Mouse (Mus musculus) liver, embryonic 14 days (tissue): Measurements from ENCODE around the gene Ascl1. TPM values are rescaled to one million over a fixed set of nuclear protein-coding genes. Genes with fewer than 3 reads are reported as not detected.

Experiments used
- polyA plus RNA-seq: library from polyadenylated mRNA; depleted of rRNA; stranded (reverse); fragments of >200 nt; gene quantifications from 2 replicates; pipeline ENCODE4 v1.2.3, GENCODE M21; 2012; rRNA removed

Ascl1 gene
- polyA plus RNA-seq = 0.02 and 0.03 TPM in 2 replicates

GRCm38 (mm10) chr10:87493576-87493975 lies at the start of gene Ascl1:
Gene Ascl1 (minus strand): TSS chr10:87493660.

GRCm38 (mm10) chr10:87521646-87522045 lies 28.2 kb upstream of the Ascl1 start, which contains the start of gene Pah:
Gene Pah (plus strand): TSS chr10:87521795.

Other genes with a start within 250 kb of the Ascl1 start
- gene Pah, start 28.1 kb upstream of the Ascl1 start, polyA plus RNA-seq = 17.7 and 23.3 TPM in 2 replicates